8 mouse cellular contexts compared by ENCODE assay signal in genomic region chr7:28278279-28278652, GRCm38 (mm10). TPM values are rescaled to one million over a fixed set of nuclear protein-coding genes. Genes with fewer than 3 reads are reported as not detected.
DNase-seq lines count a peak whose midpoint lies in the region; ATAC-seq and TF ChIP-seq lines count a peak whose summit lies in the region.

No protein-coding gene starts in this region.

- H3K9me3 ChIP-seq in lung, postnatal 0 days (ENCODE audit: low read length) = no peaks in the 10 kb centered on the region
- H3K9me3 ChIP-seq in limb, embryonic 10.5 days (replicated peaks) = no peaks in the 10 kb centered on the region

- TF ChIP-seq EP300 in lung, postnatal 0 days (IDR thresholded peaks at IDR 0.05) = no peak

- TF ChIP-seq POLR2A in small intestine, adult 2 months (IDR thresholded peaks at IDR 0.05; ENCODE audit: low read depth, low read length) = no peak

- no peaks in the 10 kb centered on the region for H3K4me1 ChIP-seq in lung, postnatal 0 days (ENCODE audit: insufficient read depth, low read depth, low read length)
- peaks cover 7% of the 10 kb centered on the region for H3K4me1 ChIP-seq in limb, embryonic 10.5 days
- peaks cover 2% of the 10 kb centered on the region for H3K4me1 ChIP-seq in small intestine, adult 2 months (ENCODE audit: control insufficient read depth, insufficient read depth, insufficient read length, low read length)

- ATAC-seq in lung, postnatal 0 days = peak; percentile 15; the same call in 1 of the 2 replicates
- no peak for ATAC-seq in inflammation-experienced regulatory T-cells, adult 6 months

- 77% methylated on average over 7 of the region's 7 CpGs for WGBS in lung, postnatal 0 days
- 85% methylated on average over 7 of the region's 7 CpGs for WGBS in limb, embryonic 10.5 days
- 85% methylated on average over 7 of the region's 7 CpGs for WGBS in small intestine, adult 2 months

- H3K36me3 ChIP-seq in lung, postnatal 0 days (ENCODE audit: insufficient read depth, low read length) = no peaks in the 10 kb centered on the region
- peaks cover 5% of the 10 kb centered on the region; the same call in 1 of the 2 replicates for H3K36me3 ChIP-seq in limb, embryonic 10.5 days
- H3K36me3 ChIP-seq in small intestine, adult 2 months (ENCODE audit: control insufficient read depth, insufficient read depth, low read length) = no peaks in the 10 kb centered on the region

- peak; percentile 29 for DNase-seq in adrenal gland, postnatal 10 days
- DNase-seq in adrenal gland, adult 8-10 months = no peak
- DNase-seq in lung, postnatal 0 days (ENCODE audit: low spot score) = no peak
- no peak for DNase-seq in lung, postnatal 36 days
- DNase-seq in limb, embryonic 10.5 days (ENCODE audit: low spot score) = no peak
- DNase-seq in layer of hippocampus, postnatal 25 days (ENCODE audit: extremely low spot score in 1 of 2, low spot score in 1 of 2) = no peak

- peak overlapping the region; percentile 88 for H3K4me2 ChIP-seq in lung, postnatal 0 days (replicated peaks; ENCODE audit: low read depth, low read length)

- peak overlapping the region; percentile 83 for H3K9ac ChIP-seq in lung, postnatal 0 days (replicated peaks; ENCODE audit: low read depth)

- TF ChIP-seq CTCF in lung, postnatal 0 days (IDR thresholded peaks at IDR 0.05) = no peak
- no peak for TF ChIP-seq CTCF in small intestine, adult 2 months (IDR thresholded peaks at IDR 0.05; ENCODE audit: extremely low read depth, insufficient read length, insufficient replicate concordance, low read depth, low read length)

- no peaks in the 10 kb centered on the region for H3K27me3 ChIP-seq in lung, postnatal 0 days (replicated peaks; ENCODE audit: insufficient read depth, low read length)
- no peaks in the 10 kb centered on the region for H3K27me3 ChIP-seq in limb, embryonic 10.5 days (ENCODE audit: low read depth, poor library complexity, severe bottlenecking)
- no peaks in the 10 kb centered on the region for H3K27me3 ChIP-seq in small intestine, adult 2 months (ENCODE audit: control insufficient read depth, insufficient read depth, low read length)

- peak overlapping the region; percentile 76; the same call in 1 of the 2 replicates for H3K27ac ChIP-seq in lung, postnatal 0 days (ENCODE audit: low read length)
- H3K27ac ChIP-seq in limb, embryonic 10.5 days = peak overlapping the region; percentile 93
- no peak overlapping the region for H3K27ac ChIP-seq in small intestine, adult 2 months (ENCODE audit: insufficient read depth, low read depth, low read length)

- peak overlapping the region; percentile 67 for H3K4me3 ChIP-seq in lung, postnatal 0 days (ENCODE audit: low read depth, low read length)
- peak overlapping the region; percentile 67 for H3K4me3 ChIP-seq in limb, embryonic 10.5 days
- peak overlapping the region; percentile 76 for H3K4me3 ChIP-seq in small intestine, adult 2 months (ENCODE audit: low read depth, low read length)

RNA-seq across cellular contexts. Expression of gene Eid2b, which starts 0.7 kb away (rescaled TPM):
- total RNA-seq in adrenal gland, postnatal 10 days (2021) = 10 to 100 TPM; 13.4 to 15.7 TPM
- total RNA-seq in adrenal gland, adult 8-10 months (2022) = 10 to 100 TPM; 17.2 to 19.9 (median 18.7) TPM
- polyA plus RNA-seq in lung, postnatal 0 days (2015; fragmentation: Nextera tagmentation; extraction: Ambion mirVana) = 12.1 and 12.9 TPM in 2 replicates
- polyA plus RNA-seq in limb, embryonic 10.5 days (2016; fragmentation: Nextera tagmentation; extraction: Ambion mirVana) = 7.6 and 11.2 TPM in 2 replicates
- polyA plus RNA-seq in small intestine, adult 2 months (2012; rRNA removed) = 3.9 and 5.8 TPM in 2 replicates
- total RNA-seq in layer of hippocampus, postnatal 25 days (2021) = 10 to 100 TPM; 35.6 to 39.2 TPM
- 1 to 10 TPM in 1 of 3 experiments, under 1 TPM in 2; 0.34 to 1.7 (median 0.44) TPM for polyA plus RNA-seq in inflammation-experienced regulatory T-cells, adult 6 months (2017; shearing (Covaris generic))

RNA-seq across cellular contexts. Expression of gene Eid2, which starts 10.6 kb away (rescaled TPM):
- total RNA-seq in adrenal gland, postnatal 10 days (2021) = 10 to 100 TPM; 22.8 to 34.9 TPM
- total RNA-seq in adrenal gland, adult 8-10 months (2022) = 10 to 100 TPM; 22.6 to 28.2 (median 24.6) TPM
- 3.0 and 4.3 TPM in 2 replicates for polyA plus RNA-seq in lung, postnatal 0 days (2015; fragmentation: Nextera tagmentation; extraction: Ambion mirVana)
- polyA plus RNA-seq in limb, embryonic 10.5 days (2016; fragmentation: Nextera tagmentation; extraction: Ambion mirVana) = 2.9 and 3.9 TPM in 2 replicates
- polyA plus RNA-seq in small intestine, adult 2 months (2012; rRNA removed) = 1.1 and 2.3 TPM in 2 replicates
- total RNA-seq in layer of hippocampus, postnatal 25 days (2021) = 10 to 100 TPM; 53.5 to 62.9 TPM
- under 1 TPM; 0.25 to 0.84 (median 0.81) TPM for polyA plus RNA-seq in inflammation-experienced regulatory T-cells, adult 6 months (2017; shearing (Covaris generic))

RNA-seq across cellular contexts. Expression of gene Selenov, which starts 12.7 kb away (rescaled TPM):
- 1 to 10 TPM in 1 of 2 experiments, not detected in 1; 1.2 TPM for total RNA-seq in adrenal gland, postnatal 10 days (2021)
- total RNA-seq in adrenal gland, adult 8-10 months (2022) = under 1 TPM in 1 of 4 experiments, not detected in 3; 0.28 TPM
- 0.10 and 0.18 TPM in 2 replicates for polyA plus RNA-seq in lung, postnatal 0 days (2015; fragmentation: Nextera tagmentation; extraction: Ambion mirVana)
- not detected in 2 replicates for polyA plus RNA-seq in limb, embryonic 10.5 days (2016; fragmentation: Nextera tagmentation; extraction: Ambion mirVana)
- not detected in 2 replicates for polyA plus RNA-seq in small intestine, adult 2 months (2012; rRNA removed)
- total RNA-seq in layer of hippocampus, postnatal 25 days (2021) = under 1 TPM; 0.27 to 0.38 TPM
- not detected for polyA plus RNA-seq in inflammation-experienced regulatory T-cells, adult 6 months (2017; shearing (Covaris generic))

RNA-seq across cellular contexts. Expression of gene Dll3, which starts 23.8 kb away (rescaled TPM):
- total RNA-seq in adrenal gland, postnatal 10 days (2021) = under 1 TPM; 0.33 to 0.36 TPM
- under 1 TPM; 0.14 to 0.62 (median 0.40) TPM for total RNA-seq in adrenal gland, adult 8-10 months (2022)
- polyA plus RNA-seq in lung, postnatal 0 days (2015; fragmentation: Nextera tagmentation; extraction: Ambion mirVana) = 0.10 and 0.24 TPM in 2 replicates
- 0.56 and 2.3 TPM in 2 replicates for polyA plus RNA-seq in limb, embryonic 10.5 days (2016; fragmentation: Nextera tagmentation; extraction: Ambion mirVana)
- 0.44 and 2.4 TPM in 2 replicates for polyA plus RNA-seq in small intestine, adult 2 months (2012; rRNA removed)
- total RNA-seq in layer of hippocampus, postnatal 25 days (2021) = 1 to 10 TPM; 2.5 to 3.0 TPM
- not detected for polyA plus RNA-seq in inflammation-experienced regulatory T-cells, adult 6 months (2017; shearing (Covaris generic))

RNA-seq across cellular contexts. Expression of gene Timm50, which starts 33.6 kb away (rescaled TPM):
- total RNA-seq in adrenal gland, postnatal 10 days (2021) = 100 to 1,000 TPM; 108 to 114 TPM
- total RNA-seq in adrenal gland, adult 8-10 months (2022) = 10 to 100 TPM; 68.5 to 83.7 (median 71.2) TPM
- 51.8 and 54.8 TPM in 2 replicates for polyA plus RNA-seq in lung, postnatal 0 days (2015; fragmentation: Nextera tagmentation; extraction: Ambion mirVana)
- polyA plus RNA-seq in limb, embryonic 10.5 days (2016; fragmentation: Nextera tagmentation; extraction: Ambion mirVana) = 223 and 243 TPM in 2 replicates
- polyA plus RNA-seq in small intestine, adult 2 months (2012; rRNA removed) = 37.3 and 62.7 TPM in 2 replicates
- 10 to 100 TPM; 37.7 to 47.0 TPM for total RNA-seq in layer of hippocampus, postnatal 25 days (2021)
- polyA plus RNA-seq in inflammation-experienced regulatory T-cells, adult 6 months (2017; shearing (Covaris generic)) = 10 to 100 TPM; 27.6 to 39.1 (median 36.4) TPM
